Mouse (Mus musculus) mature B cell (primary cell): Measurements from ENCODE around the gene Cog5.

ENCODE experiments used
- in situ Hi-C: fragments of 300-500 bp; cut with MboI; formaldehyde crosslinking; loops from 2 replicates; pipeline ENCODE4 v1.14.3; 2019

Cog5 gene

GRCm38 (mm10) chr12:31937613-31938012 is 282.9 kb downstream of the Cog5 start:
- in situ Hi-C loops, result loop anchor here (25.0 kb wide), 1 partner anchor 425 kb away; no protein-coding TSS in a partner anchor

- in situ Hi-C loops, result loop anchor here (25.0 kb wide), 1 partner anchor 426 kb away; no protein-coding TSS in a partner anchor
Observed at GRCm38 (mm10) chr12:31938391-31938997, 283.8 kb downstream of the Cog5 start.

GRCm38 (mm10) chr12:31939026-31939425 is 284.4 kb downstream of the Cog5 start:
- in situ Hi-C loops, result loop anchor here (25.0 kb wide), 1 partner anchor 427 kb away; no protein-coding TSS in a partner anchor

GRCm38 (mm10) chr12:31943020-31943654 is 288.5 kb downstream of the Cog5 start:
- in situ Hi-C loops, result loop anchor here (25.0 kb wide), 1 partner anchor 431 kb away; no protein-coding TSS in a partner anchor

DNA sequence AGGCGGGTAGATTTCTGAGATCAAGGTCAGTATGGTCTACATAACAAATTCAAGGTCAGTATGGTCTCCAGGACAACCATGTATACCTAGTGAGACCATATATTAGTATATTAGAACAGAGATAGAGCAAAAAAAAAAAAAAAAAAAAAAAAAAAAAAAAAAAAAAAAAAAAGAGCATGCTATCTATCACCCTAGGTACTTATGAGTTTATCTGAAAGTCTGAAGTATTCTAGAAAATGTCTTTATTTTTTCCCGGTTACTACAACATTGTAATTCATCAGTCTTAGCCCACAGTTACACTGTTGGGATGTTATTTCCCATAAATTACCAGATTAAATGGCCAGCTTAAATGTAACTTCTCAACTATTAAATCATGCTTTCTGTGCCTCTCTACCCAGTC is 289.7 kb downstream of the Cog5 start:
- in situ Hi-C loops, result loop anchor here (25.0 kb wide), 1 partner anchor 432 kb away; no protein-coding TSS in a partner anchor

GRCm38 (mm10) chr12:31947476-31947875 is 292.8 kb downstream of the Cog5 start:
- in situ Hi-C loops, result loop anchor here (25.0 kb wide), 1 partner anchor 435 kb away; no protein-coding TSS in a partner anchor

DNA sequence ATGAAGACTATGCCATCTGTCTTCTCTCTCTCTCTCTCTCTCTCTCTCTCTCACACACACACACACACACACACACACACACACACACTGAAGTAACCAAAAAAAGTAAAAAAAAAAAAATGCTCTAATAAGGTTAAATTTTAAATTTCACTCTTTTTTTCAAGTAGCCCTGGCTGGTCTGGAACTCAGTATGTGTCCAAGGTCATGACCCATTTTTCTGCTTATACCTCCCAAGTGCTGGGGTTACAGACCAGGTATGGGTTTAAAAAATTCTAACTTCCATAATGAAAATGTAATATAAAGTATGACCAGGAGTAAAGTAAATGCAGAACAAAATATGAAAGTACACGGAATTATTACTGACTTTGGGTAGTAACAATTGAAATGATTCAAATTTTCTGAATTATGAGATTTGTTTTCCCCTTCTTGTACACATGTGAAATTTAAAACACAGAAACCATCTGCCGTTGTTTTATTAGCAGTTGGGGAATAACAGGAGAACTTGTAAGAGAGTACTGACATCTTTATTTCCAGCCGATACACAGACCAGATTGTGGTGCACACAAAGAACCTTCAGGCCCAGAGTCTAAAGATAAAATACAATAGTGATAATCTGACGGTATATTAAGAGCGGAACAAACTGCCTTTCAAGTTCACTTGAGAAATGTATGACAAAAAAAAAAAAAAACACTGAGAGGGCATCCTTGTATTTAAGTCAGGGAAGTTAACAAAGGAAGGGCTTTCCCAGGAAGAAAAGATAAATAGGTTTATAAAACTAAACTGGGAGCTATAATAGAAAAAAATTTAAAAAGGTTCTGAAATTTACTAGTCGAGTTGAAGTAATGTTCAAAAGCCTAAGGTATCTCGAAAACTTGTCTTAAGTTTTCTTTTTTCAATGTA is 293.7 kb downstream of the Cog5 start:
- in situ Hi-C loops, result loop anchor here (25.0 kb wide), 1 partner anchor 436 kb away; no protein-coding TSS in a partner anchor

- in situ Hi-C loops, result loop anchor here (25.0 kb wide), 1 partner anchor 437 kb away; no protein-coding TSS in a partner anchor
Observed at GRCm38 (mm10) chr12:31949193-31949741, 294.6 kb downstream of the Cog5 start.

DNA sequence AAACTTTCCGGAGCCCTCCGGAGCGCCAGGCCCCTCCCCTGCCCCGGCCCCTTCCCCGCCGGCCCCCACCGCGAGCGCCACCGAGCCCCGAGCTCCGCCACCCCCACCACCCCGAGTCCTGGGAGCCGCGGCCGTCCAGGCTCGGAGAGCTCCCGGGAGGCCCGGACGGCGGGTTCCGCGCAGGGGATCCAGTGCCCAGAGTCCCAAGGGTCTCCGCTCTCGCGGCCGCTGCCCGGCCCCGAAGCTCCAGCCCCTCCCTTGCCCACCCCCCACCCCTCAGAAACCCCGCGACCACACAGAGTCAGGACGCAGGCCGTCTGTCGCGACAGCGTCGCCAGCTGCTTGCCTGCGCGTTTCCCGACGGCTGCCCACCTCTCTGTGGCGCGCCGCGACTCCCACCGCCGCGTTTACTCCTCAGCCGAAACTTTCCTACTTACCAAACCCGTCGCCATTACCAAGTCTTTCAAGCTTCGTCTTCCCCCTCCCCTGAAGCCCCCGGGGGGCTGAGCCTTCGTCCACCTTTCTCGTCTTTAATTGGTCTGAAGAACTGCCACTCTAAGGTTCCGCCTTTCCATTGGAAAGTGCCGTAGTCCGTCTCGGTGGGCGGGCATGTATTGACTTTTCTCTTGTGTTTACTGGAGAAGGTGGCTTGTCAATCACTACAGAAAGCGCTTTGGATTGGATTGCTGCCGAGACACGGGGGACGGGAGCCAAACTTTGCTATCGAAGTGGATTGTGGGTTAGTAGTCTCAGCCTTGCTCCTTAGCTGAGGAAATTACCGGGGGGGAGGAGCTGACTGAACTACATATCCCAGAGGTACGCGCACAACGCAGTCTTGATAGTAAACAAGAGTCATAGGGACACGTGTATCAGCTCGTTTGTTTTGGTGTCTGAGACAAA is 295.3 kb downstream of the Cog5 start, which contains the start of gene Hbp1:
Gene Hbp1, minus strand, starts transcription at position 777 of the 900 bp plus-strand sequence.
- in situ Hi-C loops, result loop anchor here (25.0 kb wide), 2 partner anchors 437 to 438 kb away; partner anchors contain the start of gene Ccdc71l

DNA sequence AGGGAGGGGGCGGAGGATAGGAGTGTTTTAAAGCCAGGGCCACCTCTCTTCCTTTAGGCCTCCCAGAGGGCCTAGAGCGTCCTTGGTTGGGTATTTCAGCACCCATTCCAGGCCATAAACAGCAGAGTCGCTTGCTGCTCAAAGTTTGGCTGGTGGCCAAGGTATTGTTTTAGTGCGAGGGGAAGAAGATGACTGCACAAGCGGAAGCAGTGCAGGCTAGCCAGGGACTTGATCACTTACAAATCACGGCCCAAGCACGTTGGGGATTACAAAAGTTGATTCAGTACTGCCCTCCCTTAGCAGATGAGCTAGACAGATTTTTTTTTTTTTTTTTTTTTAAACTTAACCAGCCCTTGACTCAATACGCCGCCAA is 296.0 kb downstream of the Cog5 start:
- in situ Hi-C loops, result loop anchor here (25.0 kb wide), 1 partner anchor 437 kb away; the partner anchor contains the start of gene Ccdc71l

DNA sequence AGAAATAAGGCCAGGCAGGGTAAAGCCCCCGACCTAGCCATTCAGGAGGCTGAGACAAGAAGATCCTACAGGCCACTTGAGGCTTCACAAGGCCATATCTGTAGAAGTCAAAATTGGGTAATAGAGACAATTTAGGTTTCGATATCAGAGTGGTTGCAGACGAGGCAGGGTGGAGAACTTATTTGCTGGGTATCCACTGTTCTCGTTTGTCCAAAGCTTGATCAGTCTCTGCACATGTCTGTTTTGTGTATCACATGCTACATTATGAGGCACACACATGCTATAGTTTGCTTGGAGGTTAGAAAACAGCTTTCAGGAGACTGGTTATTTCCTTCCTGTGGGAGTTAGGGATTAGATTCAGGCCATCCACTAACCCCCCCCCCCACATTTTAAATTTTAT is 301.2 kb downstream of the Cog5 start:
- in situ Hi-C loops, result loop anchor here (25.0 kb wide), 1 partner anchor 431 kb away; the partner anchor contains the start of gene Ccdc71l

GRCm38 (mm10) chr12:31964074-31964473 is 309.4 kb downstream of the Cog5 start:
- in situ Hi-C loops, result loop anchor here (25.0 kb wide), 1 partner anchor 423 kb away; the partner anchor contains the start of gene Ccdc71l

GRCm38 (mm10) chr12:31965517-31966212 is 311.0 kb downstream of the Cog5 start:
- in situ Hi-C loops, result loop anchor here (5.0 to 25.0 kb wide), 3 partner anchors 177 to 422 kb away; partner anchors contain the start of gene Ccdc71l

GRCm38 (mm10) chr12:31966405-31966804 is 311.7 kb downstream of the Cog5 start:
- in situ Hi-C loops, result loop anchor here (5.0 to 25.0 kb wide), 3 partner anchors 176 to 421 kb away; partner anchors contain the start of gene Ccdc71l

GRCm38 (mm10) chr12:31967536-31967935 is 312.9 kb downstream of the Cog5 start:
- in situ Hi-C loops, result loop anchor here (5.0 to 25.0 kb wide), 3 partner anchors 175 to 420 kb away; partner anchors contain the start of gene Ccdc71l

DNA sequence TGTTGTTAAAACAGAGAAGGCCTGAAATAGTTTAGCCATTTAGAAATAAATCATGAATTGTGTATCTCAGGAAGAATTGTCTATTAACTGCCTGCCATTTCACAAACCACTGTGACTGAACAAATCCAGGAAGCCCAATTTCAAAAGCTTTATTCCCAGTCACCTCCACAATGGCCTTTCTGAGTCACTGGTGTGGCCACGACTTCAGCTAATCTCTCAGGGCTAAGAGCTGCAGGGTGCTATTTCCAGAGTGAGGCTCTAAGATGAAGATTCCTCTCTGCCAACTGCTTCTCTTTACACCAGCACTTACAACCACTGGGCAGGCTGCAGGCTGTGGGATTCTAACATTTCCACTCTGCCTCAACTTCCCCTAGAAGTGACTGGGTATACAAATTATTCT is 314.4 kb downstream of the Cog5 start:
- in situ Hi-C loops, result loop anchor here (5.0 to 25.0 kb wide), 3 partner anchors 173 to 418 kb away; partner anchors contain the start of gene Ccdc71l

DNA sequence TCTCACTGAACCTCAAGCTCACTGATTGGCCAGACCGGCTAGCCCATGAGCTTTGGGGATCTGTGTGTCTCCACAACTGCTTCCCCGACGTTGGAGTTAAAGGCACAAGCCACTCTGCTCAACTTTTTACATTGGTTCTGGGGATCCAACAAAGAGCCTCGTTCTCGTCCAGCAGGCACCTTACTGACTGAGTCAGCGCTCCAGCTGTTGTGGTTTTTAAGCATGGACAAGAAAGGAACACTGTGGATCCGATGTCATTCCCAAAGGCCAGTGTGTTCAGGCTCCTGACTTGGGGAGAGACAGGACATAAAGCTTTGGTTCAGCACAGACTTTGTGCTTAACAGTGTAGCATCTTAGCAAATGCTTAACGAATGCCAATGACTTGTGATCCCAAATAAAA is 316.9 kb downstream of the Cog5 start:
- in situ Hi-C loops, result loop anchor here (25.0 kb wide), 1 partner anchor 416 kb away; the partner anchor contains the start of gene Ccdc71l

DNA sequence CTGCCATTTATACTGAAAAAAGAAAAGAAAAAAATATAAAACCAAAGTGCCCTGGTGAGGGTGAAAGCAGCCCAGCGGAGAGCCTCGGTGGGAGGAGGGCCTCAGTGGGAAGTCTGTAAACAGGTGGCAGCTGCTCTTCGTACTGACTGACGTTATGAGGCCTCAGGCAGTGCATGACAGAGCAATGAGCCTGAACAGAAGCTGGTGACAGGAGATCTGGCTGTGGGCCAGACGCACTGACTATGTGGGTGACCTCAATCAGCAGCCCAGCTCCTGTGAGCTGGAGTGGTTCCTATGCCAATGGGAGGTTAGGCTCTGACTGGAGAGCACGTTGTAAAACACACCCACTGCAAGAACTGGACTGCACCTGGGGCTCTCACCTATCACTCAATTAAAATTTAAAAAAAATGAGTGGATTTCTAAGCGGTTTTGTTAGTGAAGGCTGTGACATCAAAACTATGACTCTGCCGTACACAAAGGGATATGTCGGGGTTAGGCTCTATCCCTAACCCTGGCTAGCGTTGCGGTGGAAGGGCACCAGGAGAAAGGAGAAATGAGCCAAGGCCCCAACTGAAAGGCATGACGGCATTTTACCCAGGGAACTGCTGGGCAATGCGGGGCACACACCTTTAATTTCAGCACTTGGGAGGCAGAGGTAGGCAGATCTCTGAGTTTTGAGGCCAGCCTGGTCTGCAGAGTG is 319.0 kb downstream of the Cog5 start:
- in situ Hi-C loops, result loop anchor here (25.0 kb wide), 1 partner anchor 414 kb away; the partner anchor contains the start of gene Ccdc71l
